Mouse (Mus musculus): ENCODE measurements around the gene Gpa33. TPM values are rescaled to one million over a fixed set of nuclear protein-coding genes. Genes with fewer than 3 reads are reported as not detected.
"Not testable (repeated sequence)": the region's sequence is repeated elsewhere in the genome, so short reads cannot be mapped to it uniquely, and the experiment has no call there.

Gpa33 gene
- total RNA-seq, 2 experiments from 2014 or later, result 0.10 to 0.23 TPM

DNA sequence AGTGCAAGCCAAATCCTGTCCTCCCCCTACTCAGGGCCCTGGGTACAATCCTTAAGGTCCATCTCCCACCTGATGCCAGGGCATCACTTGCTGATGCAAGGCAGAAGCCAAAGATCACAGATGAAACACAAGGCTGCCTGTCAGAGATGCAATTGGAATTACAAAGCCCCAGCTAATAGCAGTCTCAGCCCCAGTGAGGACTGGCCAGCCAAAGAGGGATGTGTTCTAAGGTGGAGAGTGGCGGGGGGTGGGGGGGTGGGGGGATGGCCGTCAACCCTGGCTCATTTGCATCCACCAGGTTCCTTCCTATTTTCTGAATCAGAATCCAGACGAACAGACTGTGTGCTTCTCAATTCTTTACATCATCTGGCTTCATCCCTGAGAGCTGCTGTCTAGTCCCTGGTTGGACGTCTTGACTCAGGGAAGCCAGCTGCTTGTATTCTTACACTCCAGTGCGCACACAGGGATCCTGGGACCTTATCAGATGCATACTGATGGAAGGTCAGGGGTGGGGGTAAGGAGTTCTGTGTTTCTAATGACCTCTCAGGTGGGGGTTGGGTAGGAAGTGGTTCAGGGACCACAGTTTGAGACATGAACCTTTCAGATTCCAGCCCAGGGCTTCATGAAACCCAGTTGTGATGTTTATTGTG, 5.2 kb downstream of the Gpa33 start:
- no peak for DNase-seq

DNA sequence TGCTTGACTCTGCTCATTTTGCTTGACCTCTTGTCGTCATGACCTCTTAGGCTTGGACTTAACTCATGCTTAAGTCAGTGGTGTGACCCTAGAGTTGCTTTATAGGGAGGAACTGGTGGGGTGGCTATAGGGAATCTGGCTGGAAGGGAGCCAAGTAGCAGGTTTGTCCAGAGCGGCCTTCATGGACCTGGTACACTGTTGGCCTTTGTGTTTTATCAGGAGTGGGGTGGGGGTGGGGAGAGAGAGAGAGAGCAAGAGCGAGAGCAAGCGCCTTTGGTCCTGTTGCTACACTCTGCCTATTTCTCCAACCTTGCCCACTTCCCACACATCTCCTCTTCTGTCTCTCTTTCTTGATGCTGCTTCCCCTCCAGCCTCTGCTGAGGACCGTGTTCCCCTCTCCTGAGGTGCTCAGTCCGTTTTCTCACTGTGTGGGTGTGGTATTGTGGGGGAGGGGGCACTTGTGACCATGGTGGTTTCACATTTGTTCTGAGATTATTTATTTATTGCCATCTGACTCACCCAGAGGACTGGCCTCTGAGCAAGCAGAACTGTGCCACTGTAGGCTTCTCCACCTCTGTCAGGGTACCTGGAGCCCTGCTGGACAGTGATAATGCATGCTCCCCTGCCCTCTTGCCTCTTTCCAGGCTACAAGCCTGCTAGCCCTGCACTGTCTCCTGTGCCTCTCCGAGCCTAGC, 7.4 kb downstream of the Gpa33 start:
- peak; percentile 70 to 85 for DNase-seq

DNA sequence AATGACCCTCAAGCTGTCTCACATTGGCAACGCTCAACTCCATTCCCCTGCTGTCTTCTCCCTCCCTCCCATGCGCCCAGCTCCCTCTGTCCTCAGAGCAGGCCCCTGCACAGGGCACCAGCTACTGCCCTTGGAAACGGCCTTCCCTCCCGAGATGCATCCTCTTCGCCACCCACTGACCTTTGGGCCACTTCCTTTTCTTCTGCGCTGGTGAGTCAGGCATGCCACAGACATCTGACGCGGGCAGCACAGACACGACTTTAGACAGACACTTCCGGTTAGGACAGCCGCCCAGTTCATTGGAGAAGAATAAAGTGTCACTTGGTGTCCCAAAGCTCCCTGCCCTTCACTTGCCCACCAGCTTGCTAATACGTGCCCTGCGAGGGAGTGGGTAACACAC, 8.1 kb downstream of the Gpa33 start:
- peak; percentile 83 to 86 for DNase-seq

GRCm38 (mm10) chr1:166139113-166139512, 9.1 kb downstream of the Gpa33 start:
- no peak for DNase-seq

DNA sequence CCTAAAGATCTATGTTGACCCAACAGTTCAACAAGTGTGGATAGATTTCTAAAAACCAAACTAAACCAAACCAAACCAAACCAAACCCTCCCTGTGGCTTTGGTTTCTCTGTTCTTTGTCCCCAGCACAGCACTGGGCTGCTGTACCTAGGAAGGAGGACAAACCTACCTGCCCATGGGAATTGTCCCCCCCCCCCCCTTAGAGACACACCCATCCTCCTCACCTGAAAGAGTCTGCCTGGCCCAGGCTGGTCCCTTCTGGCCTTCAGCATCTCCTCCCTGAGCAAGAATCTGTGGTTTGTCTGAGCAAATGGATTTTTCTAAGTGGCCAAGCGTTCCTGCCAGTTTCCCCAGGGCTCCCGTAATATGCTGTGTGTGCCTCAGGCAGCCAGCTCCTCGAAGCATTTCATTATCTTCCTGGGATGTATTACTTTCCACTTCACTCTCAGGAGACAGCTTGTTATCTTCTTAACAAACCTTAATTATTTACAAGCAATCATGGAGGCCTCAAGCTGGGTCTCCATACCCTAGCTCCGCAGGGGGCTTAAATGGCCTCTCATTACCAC, 9.7 kb downstream of the Gpa33 start:
- DNase-seq, result no peak

DNA sequence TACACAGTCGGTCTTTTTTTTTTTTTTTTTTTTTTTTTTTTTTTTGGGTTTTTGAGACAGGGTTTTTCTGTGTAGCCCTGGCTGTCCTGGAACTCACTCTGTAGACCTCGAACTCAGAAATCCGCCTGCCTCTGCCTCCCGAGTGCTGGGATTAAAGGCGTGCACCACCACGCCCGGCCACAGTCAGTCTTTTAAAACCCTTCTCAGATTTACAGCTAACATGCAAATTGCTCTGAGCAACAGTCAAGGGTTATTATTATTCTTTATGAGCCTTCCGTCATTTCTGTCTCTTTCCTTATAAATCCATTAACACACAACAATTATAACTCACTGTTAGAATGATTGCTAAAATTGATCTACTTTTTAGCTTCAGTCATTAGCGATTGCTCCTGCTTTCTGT, 11.8 kb downstream of the Gpa33 start:
- DNase-seq, result not testable (repeated sequence)

DNA sequence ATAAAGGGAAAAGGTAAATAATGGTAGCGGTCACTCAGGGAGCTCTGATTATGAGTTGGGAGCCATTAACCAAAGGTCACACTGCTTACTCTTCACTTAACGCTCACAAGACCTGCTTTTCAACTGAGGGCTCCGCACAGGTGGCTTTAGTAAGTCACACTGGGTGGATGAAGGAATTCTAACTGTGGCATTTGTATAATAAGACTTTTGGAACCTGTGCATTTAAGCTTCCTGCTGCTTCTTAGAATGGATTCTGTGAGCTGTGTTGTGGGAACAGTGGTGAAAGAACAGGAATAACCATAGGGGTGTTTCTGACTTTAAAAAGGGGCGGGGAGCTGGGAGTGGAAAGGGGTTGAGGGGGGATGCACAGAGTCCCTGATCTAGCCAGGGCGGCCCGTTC, 12.3 kb downstream of the Gpa33 start:
- no peak for DNase-seq

DNA sequence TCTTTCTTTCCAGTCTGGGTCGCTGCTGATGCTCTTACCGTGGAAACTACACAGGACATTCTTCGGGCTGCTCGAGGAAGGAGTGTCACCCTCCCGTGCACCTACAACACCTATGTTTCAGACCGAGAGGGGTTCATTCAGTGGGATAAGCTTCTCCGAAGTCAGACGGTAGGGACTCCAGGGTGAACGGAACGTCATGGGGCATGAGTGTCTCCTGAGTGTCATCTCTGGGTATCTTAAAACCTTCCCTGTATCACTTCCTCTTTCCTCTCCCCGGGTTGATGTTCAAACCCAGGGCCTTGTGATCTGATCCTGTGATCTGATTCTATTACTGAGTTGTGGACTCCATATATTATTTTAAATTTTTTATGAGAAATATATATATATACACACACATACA, 16.6 kb downstream of the Gpa33 start:
- DNase-seq, result no peak

GRCm38 (mm10) chr1:166147657-166148056, 17.6 kb downstream of the Gpa33 start:
- DNase-seq, result no peak

GRCm38 (mm10) chr1:166149441-166149840, 19.4 kb downstream of the Gpa33 start:
- no peak for DNase-seq

DNA sequence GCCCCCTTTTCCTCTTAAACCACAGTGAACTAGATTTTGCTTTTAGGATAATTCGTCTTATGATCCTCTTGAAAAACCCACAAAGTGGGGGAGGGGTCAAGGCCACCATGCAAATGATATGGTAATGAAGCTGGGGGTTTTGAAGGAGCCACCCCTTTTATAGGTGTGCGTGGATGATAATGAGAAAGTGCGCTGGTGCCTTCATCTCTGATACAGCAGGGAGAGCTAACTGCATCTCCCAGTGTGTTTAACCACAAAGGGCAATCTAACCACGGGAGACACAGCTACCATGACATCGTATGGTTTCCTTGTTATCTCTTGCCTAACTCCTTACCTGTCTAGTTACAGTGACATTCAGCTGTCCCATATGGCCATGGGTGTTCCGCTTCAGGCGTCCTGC, 20.0 kb downstream of the Gpa33 start:
- DNase-seq, result no peak

DNA sequence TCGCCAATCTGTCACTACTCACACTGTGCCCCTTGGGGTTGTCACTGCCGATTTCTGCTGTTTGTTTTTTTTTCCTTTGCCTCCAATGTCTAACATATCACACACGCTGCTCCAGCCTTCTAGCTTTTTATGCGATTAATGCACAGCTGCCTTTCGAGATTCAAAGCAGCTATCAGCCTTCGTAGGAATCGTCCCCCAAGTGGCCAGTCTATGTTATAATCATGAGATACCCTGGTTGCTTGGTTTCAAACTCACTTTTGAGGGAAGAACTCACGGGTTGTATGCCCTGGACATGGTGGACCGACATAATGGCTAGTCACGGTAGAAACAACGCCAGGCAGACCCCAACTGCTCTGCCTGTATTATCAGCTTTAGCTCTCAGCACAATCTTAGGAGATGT, 21.3 kb downstream of the Gpa33 start:
- DNase-seq, result no peak

- no peak for DNase-seq
Observed at GRCm38 (mm10) chr1:166152034-166152433, 22.0 kb downstream of the Gpa33 start.

DNA sequence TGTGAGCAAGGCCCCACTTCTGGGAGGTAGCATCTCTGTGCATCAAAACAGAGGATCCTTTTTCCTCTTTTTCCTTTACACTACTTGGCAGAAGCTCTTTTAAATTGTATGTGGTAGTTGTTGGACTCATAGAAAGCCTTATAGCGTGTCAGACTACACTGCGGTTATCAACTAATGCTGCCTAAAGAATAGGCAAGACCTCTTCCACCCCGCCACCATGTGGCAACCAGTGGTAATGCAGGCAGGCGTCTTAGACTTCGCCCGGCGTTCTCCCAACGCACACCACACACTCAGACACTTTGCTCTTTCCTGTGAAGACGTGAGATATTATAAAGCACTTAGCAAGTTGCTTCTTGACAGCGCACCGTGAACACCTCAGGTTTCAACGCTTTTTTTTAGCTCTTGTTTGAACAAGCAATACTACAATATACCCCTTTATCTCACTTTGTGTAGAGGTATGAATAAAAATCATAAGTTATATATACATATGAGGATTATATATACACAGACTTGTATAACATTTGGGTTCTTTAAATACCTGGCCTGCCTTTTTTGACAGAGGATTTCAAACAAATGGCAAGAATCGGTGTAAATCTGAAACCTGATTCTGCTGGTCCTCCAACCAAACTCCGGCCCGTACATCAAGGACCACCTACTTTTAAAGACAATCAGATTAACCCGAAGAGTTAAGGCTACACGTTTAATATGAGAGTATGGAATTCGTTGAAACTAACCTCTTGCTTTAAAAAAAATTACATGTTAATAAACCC, 23.5 kb downstream of the Gpa33 start:
- DNase-seq, result peak; percentile 90 to 94

DNA sequence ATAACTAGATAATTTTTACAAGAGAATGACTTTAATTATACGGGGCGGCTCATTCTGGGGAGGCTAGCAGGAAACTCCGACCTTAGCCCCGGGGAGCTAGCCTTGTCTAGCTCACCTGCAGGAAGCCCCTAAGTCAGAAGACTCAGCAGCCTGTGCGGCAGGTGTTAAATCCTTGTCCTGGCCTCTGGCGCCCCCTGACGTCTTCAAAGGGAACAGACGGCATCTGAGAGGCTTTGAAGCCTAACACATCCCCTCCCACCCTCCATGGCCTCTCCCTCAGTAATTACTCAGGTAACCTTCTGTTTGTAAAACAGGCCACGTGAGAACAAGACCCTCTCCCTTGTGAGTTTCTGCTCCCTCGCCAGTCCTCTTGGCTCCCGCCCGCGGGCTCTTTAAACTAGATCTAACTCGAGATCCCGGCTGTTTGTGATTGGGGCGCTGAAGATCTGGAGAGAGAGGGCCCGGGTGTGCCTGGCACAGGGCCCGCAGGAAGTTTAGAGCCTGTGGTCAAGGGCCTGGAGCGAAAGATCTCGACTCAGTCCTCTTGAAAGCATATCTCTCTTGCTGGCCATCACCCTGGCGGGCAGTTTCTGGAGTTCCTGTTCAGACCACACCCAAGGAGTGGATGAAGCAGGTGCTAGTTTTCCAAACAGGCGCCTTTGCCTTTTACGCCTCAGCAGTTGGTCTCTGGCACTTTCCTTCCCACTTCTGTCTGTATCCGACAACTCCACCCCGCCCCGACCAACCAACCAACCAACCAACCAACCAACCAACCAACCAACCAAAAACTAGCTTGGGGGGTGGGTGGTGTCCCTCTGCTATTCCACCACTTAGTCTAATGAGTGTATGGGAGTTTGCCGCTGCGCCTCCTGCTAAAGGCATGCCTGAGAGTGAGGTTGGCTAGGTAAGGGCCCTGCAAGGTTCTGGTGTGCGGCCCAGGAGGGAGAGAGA, 24.4 kb downstream of the Gpa33 start:
- peak; percentile 73 to 78 for DNase-seq

DNA sequence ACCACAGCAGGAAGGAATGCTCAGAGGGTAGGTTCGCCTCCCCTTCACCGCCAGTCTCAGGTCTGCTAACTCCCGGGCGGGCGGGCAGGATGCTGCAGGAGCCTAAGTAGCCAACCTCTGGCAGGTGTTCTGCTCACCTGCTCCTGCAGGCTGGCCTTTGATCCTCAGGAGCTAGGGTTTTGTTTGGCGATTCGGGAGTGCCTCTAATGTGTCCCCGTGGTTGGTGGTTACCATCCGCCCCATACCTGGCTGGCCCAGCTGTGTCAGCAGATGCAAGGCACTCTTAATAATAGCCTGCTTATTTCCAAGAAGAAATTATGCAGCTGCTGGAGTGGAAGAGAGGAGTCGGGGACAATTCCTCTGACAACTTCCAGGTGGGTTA, 25.1 kb downstream of the Gpa33 start:
- DNase-seq, result no peak

- DNase-seq, result no peak
Observed at GRCm38 (mm10) chr1:166157712-166158111, 27.7 kb downstream of the Gpa33 start.

- DNase-seq, result no peak
Observed at GRCm38 (mm10) chr1:166158664-166159063, 28.6 kb downstream of the Gpa33 start.

DNA sequence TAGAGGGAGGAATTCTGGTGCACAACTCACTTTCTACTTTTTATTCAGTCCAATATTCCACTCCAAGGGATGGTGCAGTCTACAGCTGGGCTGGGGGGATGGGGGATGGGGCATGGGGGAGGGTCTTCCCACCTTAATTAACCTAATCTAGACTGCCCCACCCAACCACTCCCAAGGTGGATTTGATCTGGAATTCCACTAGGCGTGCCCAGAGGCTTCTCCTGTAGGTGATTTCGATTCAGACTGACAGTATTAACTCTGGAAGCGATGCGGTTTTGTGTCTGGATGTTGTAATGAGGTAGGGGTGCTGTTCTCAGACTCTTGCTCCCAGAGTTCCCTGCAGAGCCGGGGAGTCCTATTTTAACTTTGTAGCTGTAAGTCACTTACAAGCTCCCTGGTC, 30.1 kb downstream of the Gpa33 start:
- DNase-seq, result no peak

DNA sequence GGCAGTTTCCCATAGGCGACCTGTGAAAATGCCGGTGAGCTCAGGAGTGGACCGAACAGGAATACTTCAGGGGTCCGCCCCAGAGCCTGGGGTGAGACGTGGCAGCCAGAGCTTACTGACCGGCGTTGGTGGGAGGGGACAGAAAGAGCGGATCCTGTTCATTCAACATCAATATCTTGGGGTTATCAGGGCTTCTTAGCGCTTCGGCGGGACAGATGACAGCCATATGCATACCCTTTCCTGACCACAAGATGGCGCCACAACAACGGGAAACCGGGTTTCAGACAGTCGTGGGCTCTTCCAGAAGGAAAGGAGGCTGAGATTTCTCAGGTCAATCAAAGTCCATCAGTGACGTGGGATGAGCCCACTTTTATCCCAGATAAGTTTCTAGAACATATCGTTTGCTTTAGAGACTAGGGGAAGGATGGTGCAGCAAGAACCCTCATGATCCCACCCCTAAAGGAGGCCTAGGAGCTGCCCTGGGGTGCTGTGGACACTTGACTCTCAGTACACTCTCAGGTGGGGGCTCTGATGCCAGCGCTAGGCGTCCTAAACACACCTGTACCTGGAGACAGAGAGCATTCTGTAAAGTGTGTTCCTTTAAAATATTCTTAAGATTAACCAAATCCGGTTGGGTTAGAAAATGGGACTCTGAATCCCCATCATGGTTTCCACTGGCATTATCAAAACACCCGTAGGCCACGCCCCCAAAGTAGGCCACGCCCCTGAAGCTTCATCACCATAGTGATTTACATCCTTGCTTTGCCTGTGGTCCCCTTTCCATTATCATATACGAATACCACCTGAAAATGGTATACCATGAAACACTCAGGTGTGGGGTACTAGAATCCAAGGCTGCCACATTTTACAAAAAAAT, 30.8 kb downstream of the Gpa33 start:
- DNase-seq, result peak; percentile 77 to 78

DNA sequence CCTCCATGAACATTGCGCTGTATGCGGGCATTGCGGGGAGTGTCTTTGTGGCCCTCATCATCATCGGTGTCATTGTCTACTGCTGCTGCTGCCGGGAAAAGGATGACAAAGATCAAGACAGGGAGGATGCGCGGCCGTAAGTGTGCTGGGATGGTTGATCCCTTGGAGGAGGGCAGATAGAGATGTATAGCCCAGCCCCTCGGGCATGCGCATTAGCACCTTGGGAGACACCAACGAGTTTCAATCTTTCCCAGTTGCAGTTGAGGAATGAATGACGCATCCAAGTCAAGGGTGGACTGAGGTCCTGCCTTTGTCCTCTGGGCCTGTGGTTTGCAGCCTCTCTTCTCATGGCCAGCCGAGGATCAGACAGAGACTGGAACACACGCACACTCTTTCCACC, 34.5 kb downstream of the Gpa33 start:
- DNase-seq, result no peak
